Mouse (Mus musculus) lung, adult 10 weeks (tissue): ENCODE measurements around the gene Tgfa. TPM values are rescaled to one million over a fixed set of nuclear protein-coding genes. Genes with fewer than 3 reads are reported as not detected.

Experiments used
- polyA plus RNA-seq: library from polyadenylated mRNA; stranded (reverse); fragments of 350-450 nt; fragmentation: Illumina TruSeq; extraction: RNeasy Lipid Tissue Mini Kit (QIAGEN cat#74804); gene quantifications from one replicate; pipeline ENCODE4 v1.2.3, GENCODE M21; 2014; ENCODE audit warnings: low read depth, low replicate concordance; ENCODE audit not compliant: insufficient read depth

Tgfa gene
- polyA plus RNA-seq: 6.1 TPM

GRCm38 (mm10) chr6:86194941-86195932, at the start of gene Tgfa:
Tgfa (plus strand) TSS chr6:86195223.

Other genes starting within 250 kb of the Tgfa start
- gene Dusp11, start 233.6 kb upstream of the Tgfa start, polyA plus RNA-seq: 28.5 TPM
- not detected for gene Figla, start 179.1 kb upstream of the Tgfa start, polyA plus RNA-seq
- not detected for gene Add2, start 166.5 kb upstream of the Tgfa start, polyA plus RNA-seq
- 23.1 TPM for gene Fam136a, start 170.4 kb downstream of the Tgfa start, polyA plus RNA-seq
- 159 TPM for gene Snrpg, start 176.1 kb downstream of the Tgfa start, polyA plus RNA-seq
- 23.8 TPM for gene Pcyox1, start 201.9 kb downstream of the Tgfa start, polyA plus RNA-seq
- gene Tia1, start 209.0 kb downstream of the Tgfa start, polyA plus RNA-seq: 11.2 TPM
- not detected for gene Gm44790, start 231.4 kb downstream of the Tgfa start, polyA plus RNA-seq
- gene C87436, start 243.2 kb downstream of the Tgfa start, polyA plus RNA-seq: 12.6 TPM